Mouse (Mus musculus): ENCODE data around the gene Lrrfip2. TPM values are rescaled to one million over a fixed set of nuclear protein-coding genes. Genes with fewer than 3 reads are reported as not detected.

Lrrfip2 gene
- polyA plus RNA-seq (2015; fragmentation: Nextera tagmentation; extraction: Ambion mirVana): 46.0 and 46.7 TPM in 2 replicates

- Histone ChIP-seq H3K4me3 (replicated peaks) (peak within 1 kb of the TSS; percentile 99), H3K27me3 (replicated peaks) (no peaks in the 10 kb centered on the region), H3K9ac (replicated peaks) (peak within 1 kb of the TSS; percentile 94), H3K36me3 (no peaks in the 10 kb centered on the region), H3K4me1 (peaks cover 19% of the 10 kb centered on the region), H3K4me2 (peak within 1 kb of the TSS; percentile 82), H3K9me3 (replicated peaks) (no peaks in the 10 kb centered on the region), H3K27ac (replicated peaks) (peak within 1 kb of the TSS; percentile 85)
- WGBS: 40% methylated on average over 14 of the region's 14 CpGs
- ATAC-seq (ENCODE audit: low FRiP score): no peak
Observed at GRCm38 (mm10) chr9:111117126-111117642, at the start of gene Lrrfip2. Gene Lrrfip2 (plus strand): TSS chr9:111117592.

- no peaks in the 10 kb centered on the region for H3K4me1 ChIP-seq
- WGBS: 44% methylated on average over 4 of the region's 4 CpGs
- no peaks in the 10 kb centered on the region for H3K27me3 ChIP-seq (replicated peaks)
- no peak overlapping the region for H3K4me2 ChIP-seq
- H3K36me3 ChIP-seq: no peaks in the 10 kb centered on the region
- H3K27ac ChIP-seq (replicated peaks): no peak overlapping the region
- no peak overlapping the region for H3K9ac ChIP-seq (replicated peaks)
- H3K4me3 ChIP-seq (replicated peaks): no peak overlapping the region
- ATAC-seq (ENCODE audit: low FRiP score): no peak
- H3K9me3 ChIP-seq (replicated peaks): peaks cover 9% of the 10 kb centered on the region
Observed at GRCm38 (mm10) chr9:111070546-111070961, 46.8 kb upstream of the Lrrfip2 start.

- Histone ChIP-seq H3K27ac (replicated peaks) (no peak overlapping the region), H3K4me3 (replicated peaks) (no peak overlapping the region), H3K27me3 (replicated peaks) (no peaks in the 10 kb centered on the region), H3K4me1 (no peaks in the 10 kb centered on the region), H3K9me3 (replicated peaks) (peaks cover 9% of the 10 kb centered on the region), H3K4me2 (no peak overlapping the region), H3K9ac (replicated peaks) (no peak overlapping the region), H3K36me3 (no peaks in the 10 kb centered on the region)
- ATAC-seq (ENCODE audit: low FRiP score): no peak
- 59% methylated on average over 7 of the region's 7 CpGs for WGBS
Observed at GRCm38 (mm10) chr9:111072175-111072574, 45.2 kb upstream of the Lrrfip2 start.

- no peak for ATAC-seq (ENCODE audit: low FRiP score)
Observed at GRCm38 (mm10) chr9:111072971-111073370, 44.4 kb upstream of the Lrrfip2 start.

GRCm38 (mm10) chr9:111077745-111078144 is 39.6 kb upstream of the Lrrfip2 start:
- H3K9ac ChIP-seq (replicated peaks): no peak overlapping the region
- ATAC-seq (ENCODE audit: low FRiP score): no peak
- 68% methylated on average over 5 of the region's 5 CpGs for WGBS
- H3K4me1 ChIP-seq: no peaks in the 10 kb centered on the region
- H3K9me3 ChIP-seq (replicated peaks): peaks cover 9% of the 10 kb centered on the region
- no peaks in the 10 kb centered on the region for H3K36me3 ChIP-seq
- no peak overlapping the region for H3K4me3 ChIP-seq (replicated peaks)
- no peak overlapping the region for H3K27ac ChIP-seq (replicated peaks)
- H3K27me3 ChIP-seq (replicated peaks): no peaks in the 10 kb centered on the region
- no peak overlapping the region for H3K4me2 ChIP-seq

More at GRCm38 (mm10) chr9:111072971-111073370, 44.4 kb upstream of the Lrrfip2 start:
- WGBS: 72% methylated on average over 4 of the region's 4 CpGs
- Histone ChIP-seq H3K4me2 (no peak overlapping the region), H3K4me1 (no peaks in the 10 kb centered on the region), H3K36me3 (no peaks in the 10 kb centered on the region), H3K9me3 (replicated peaks) (peaks cover 9% of the 10 kb centered on the region), H3K4me3 (replicated peaks) (no peak overlapping the region), H3K9ac (replicated peaks) (no peak overlapping the region), H3K27ac (replicated peaks) (no peak overlapping the region), H3K27me3 (replicated peaks) (no peaks in the 10 kb centered on the region)

- H3K4me3 ChIP-seq (replicated peaks): no peak overlapping the region
- no peaks in the 10 kb centered on the region for H3K4me1 ChIP-seq
- no peak for ATAC-seq (ENCODE audit: low FRiP score)
- H3K9me3 ChIP-seq (replicated peaks): no peaks in the 10 kb centered on the region
- H3K27me3 ChIP-seq (replicated peaks): no peaks in the 10 kb centered on the region
- WGBS: 89% methylated on average over 8 of the region's 8 CpGs
- H3K27ac ChIP-seq (replicated peaks): no peak overlapping the region
- H3K4me2 ChIP-seq: no peak overlapping the region
- H3K9ac ChIP-seq (replicated peaks): no peak overlapping the region
- no peaks in the 10 kb centered on the region for H3K36me3 ChIP-seq
Observed at GRCm38 (mm10) chr9:111080801-111081200, 36.6 kb upstream of the Lrrfip2 start.

GRCm38 (mm10) chr9:111081765-111082164 is 35.6 kb upstream of the Lrrfip2 start:
- Histone ChIP-seq H3K9ac (replicated peaks) (no peak overlapping the region), H3K36me3 (no peaks in the 10 kb centered on the region), H3K4me3 (replicated peaks) (no peak overlapping the region), H3K4me2 (no peak overlapping the region), H3K27me3 (replicated peaks) (no peaks in the 10 kb centered on the region), H3K4me1 (no peaks in the 10 kb centered on the region), H3K27ac (replicated peaks) (no peak overlapping the region), H3K9me3 (replicated peaks) (no peaks in the 10 kb centered on the region)
- WGBS: 96% methylated on average over 5 of the region's 5 CpGs
- ATAC-seq (ENCODE audit: low FRiP score): no peak

GRCm38 (mm10) chr9:111085329-111085728 is 32.1 kb upstream of the Lrrfip2 start:
- H3K36me3 ChIP-seq: no peaks in the 10 kb centered on the region
- no peak for ATAC-seq (ENCODE audit: low FRiP score)

GRCm38 (mm10) chr9:111086137-111086536 is 31.3 kb upstream of the Lrrfip2 start:
- Histone ChIP-seq H3K27ac (replicated peaks) (no peak overlapping the region), H3K4me2 (no peak overlapping the region), H3K27me3 (replicated peaks) (no peaks in the 10 kb centered on the region), H3K36me3 (no peaks in the 10 kb centered on the region), H3K9ac (replicated peaks) (no peak overlapping the region), H3K4me3 (replicated peaks) (no peak overlapping the region), H3K9me3 (replicated peaks) (no peaks in the 10 kb centered on the region), H3K4me1 (peaks cover 10% of the 10 kb centered on the region)
- no peak for ATAC-seq (ENCODE audit: low FRiP score)
- WGBS: 75% methylated on average over 6 of the region's 6 CpGs

More at GRCm38 (mm10) chr9:111085329-111085728, 32.1 kb upstream of the Lrrfip2 start:
- Histone ChIP-seq H3K4me3 (replicated peaks) (no peak overlapping the region), H3K4me2 (no peak overlapping the region), H3K9ac (replicated peaks) (no peak overlapping the region), H3K9me3 (replicated peaks) (no peaks in the 10 kb centered on the region), H3K27ac (replicated peaks) (no peak overlapping the region), H3K4me1 (peaks cover 10% of the 10 kb centered on the region), H3K27me3 (replicated peaks) (no peaks in the 10 kb centered on the region)
- WGBS: 74% methylated on average over 4 of the region's 4 CpGs

- no peak for ATAC-seq (ENCODE audit: low FRiP score)
- no peak overlapping the region for H3K4me3 ChIP-seq (replicated peaks)
- no peak overlapping the region for H3K27ac ChIP-seq (replicated peaks)
- H3K4me2 ChIP-seq: no peak overlapping the region
- 26% methylated on average over 3 of the region's 3 CpGs for WGBS
- H3K36me3 ChIP-seq: no peaks in the 10 kb centered on the region
- no peaks in the 10 kb centered on the region for H3K27me3 ChIP-seq (replicated peaks)
- peaks cover 10% of the 10 kb centered on the region for H3K4me1 ChIP-seq
- no peak overlapping the region for H3K9ac ChIP-seq (replicated peaks)
- H3K9me3 ChIP-seq (replicated peaks): no peaks in the 10 kb centered on the region
Observed at GRCm38 (mm10) chr9:111086995-111087606, 30.3 kb upstream of the Lrrfip2 start.

GRCm38 (mm10) chr9:111087960-111088359 is 29.4 kb upstream of the Lrrfip2 start:
- WGBS: 22% methylated on average over 5 of the region's 5 CpGs
- peaks cover 12% of the 10 kb centered on the region for H3K4me1 ChIP-seq
- no peaks in the 10 kb centered on the region for H3K9me3 ChIP-seq (replicated peaks)
- H3K36me3 ChIP-seq: no peaks in the 10 kb centered on the region
- no peaks in the 10 kb centered on the region for H3K27me3 ChIP-seq (replicated peaks)
- ATAC-seq (ENCODE audit: low FRiP score): no peak
- no peak overlapping the region for H3K4me2 ChIP-seq
- H3K27ac ChIP-seq (replicated peaks): no peak overlapping the region
- no peak overlapping the region for H3K9ac ChIP-seq (replicated peaks)
- no peak overlapping the region for H3K4me3 ChIP-seq (replicated peaks)

GRCm38 (mm10) chr9:111088886-111089285 is 28.5 kb upstream of the Lrrfip2 start:
- no peak overlapping the region for H3K4me3 ChIP-seq (replicated peaks)
- WGBS: 34% methylated on average over 7 of the region's 7 CpGs
- no peaks in the 10 kb centered on the region for H3K36me3 ChIP-seq
- peaks cover 12% of the 10 kb centered on the region for H3K4me1 ChIP-seq
- no peak overlapping the region for H3K9ac ChIP-seq (replicated peaks)
- no peak for ATAC-seq (ENCODE audit: low FRiP score)
- no peaks in the 10 kb centered on the region for H3K9me3 ChIP-seq (replicated peaks)
- H3K4me2 ChIP-seq: no peak overlapping the region
- H3K27me3 ChIP-seq (replicated peaks): no peaks in the 10 kb centered on the region
- no peak overlapping the region for H3K27ac ChIP-seq (replicated peaks)

Data from neural tube, embryonic 15.5 days (tissue).